Mouse (Mus musculus) left cerebral cortex, adult 8-10 months (tissue): ENCODE data around the gene Gabbr2. TPM values are rescaled to one million over a fixed set of nuclear protein-coding genes. Genes with fewer than 3 reads are reported as not detected.

Experiments used
- DNase-seq, 2 experiments: peaks; one replicate each; pipeline ENCODE4 v3.0.0; 2022; ENCODE audit warnings: low spot score in 2 of 2
- total RNA-seq, 4 experiments: library from RNA; stranded (reverse); gene quantifications; 2 replicates each; pipeline ENCODE4 v1.2.4; 2022

The Gabbr2 gene
- total RNA-seq, result 100 to 1,000 TPM; 198 to 214 (median 210) TPM

DNA sequence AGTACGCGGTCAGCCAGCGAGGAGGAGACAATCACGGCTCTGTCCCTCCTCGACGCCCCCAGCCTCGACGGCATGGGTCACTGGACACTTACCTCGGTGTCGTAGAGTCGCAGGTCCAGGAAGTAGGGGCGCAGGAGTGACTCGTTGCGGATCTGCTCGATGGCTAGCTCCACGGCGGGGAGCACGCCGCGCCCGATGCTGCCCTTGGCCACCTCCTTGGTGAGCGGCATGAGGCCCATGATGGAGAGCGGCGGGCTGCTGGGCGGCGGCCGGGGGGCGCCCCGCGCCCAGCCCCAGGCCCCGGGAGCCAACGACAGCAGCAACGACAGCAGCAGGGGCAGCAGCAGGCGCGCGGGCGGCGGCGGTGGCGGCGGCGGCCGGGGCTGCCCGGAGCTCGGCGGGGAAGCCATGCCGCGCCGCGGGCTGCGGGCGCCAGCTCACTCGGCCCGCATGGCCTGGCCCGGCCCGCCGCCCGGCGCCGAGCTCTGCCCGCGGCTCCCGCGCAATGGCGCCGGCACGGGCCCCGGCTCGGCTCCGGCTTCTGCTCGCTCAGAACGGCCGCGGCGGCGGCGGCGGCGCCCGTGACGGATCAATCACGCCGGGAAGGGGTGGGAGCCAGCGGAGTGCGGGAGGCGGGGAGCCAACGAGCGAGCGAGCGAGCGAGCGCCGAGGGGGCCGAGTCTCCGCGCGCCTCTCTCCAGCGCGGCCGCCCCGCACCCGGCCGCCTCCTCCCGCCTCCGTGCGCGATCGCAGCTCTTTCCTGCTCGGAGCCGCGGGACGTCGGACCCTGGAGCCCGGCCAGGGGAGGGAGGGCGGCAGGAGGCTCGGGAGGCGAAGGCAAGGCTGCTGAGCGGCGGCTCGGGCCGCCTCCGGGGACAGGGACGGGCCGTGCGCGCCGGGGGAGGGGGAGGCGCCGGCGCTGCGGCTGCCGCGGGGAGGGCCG lies at the start of gene Gabbr2:
Gene Gabbr2, minus strand, starts transcription at position 858 of the 943 bp plus-strand sequence.
- peak; percentile 65 to 78 for DNase-seq

DNA sequence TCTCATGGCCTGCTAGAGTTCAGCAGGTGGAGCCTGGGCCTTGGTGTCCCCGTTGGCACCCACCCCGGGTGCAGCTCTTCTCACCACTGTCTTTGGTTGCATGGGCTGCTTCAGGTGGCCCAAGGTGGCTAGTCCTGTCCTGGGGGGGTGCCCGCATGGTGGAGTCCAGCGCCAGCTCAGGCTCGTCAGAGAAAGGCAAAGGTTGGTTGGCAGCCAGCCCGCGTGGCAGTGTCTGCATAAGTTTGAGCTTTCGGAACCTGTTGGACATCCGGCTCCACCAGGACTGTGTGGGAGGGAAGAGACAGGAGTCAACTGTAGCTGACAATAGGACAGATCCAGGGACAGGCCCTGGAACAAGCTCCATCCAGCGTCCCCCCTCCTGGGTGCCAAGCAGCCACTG lies 47.9 kb upstream of the Gabbr2 start:
- no peak for DNase-seq

DNA sequence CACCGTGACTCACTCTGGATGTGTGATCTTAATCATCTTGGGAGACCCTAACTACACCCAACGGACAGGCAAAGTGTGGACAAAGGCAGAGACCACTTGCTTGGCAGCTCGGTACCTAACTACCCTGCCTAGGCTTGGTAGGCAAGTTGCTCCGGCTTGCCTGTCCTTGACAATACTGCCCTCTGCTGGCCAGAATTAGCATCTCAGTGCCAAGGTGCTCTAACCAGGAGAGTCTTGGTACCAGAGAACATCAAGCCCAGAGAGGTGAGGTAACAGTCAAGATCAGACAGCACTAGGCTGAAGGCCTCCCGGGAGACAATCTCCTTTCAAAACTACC lies 45.6 kb upstream of the Gabbr2 start:
- peak in 1 of 2 experiments; percentile 69 for DNase-seq

DNA sequence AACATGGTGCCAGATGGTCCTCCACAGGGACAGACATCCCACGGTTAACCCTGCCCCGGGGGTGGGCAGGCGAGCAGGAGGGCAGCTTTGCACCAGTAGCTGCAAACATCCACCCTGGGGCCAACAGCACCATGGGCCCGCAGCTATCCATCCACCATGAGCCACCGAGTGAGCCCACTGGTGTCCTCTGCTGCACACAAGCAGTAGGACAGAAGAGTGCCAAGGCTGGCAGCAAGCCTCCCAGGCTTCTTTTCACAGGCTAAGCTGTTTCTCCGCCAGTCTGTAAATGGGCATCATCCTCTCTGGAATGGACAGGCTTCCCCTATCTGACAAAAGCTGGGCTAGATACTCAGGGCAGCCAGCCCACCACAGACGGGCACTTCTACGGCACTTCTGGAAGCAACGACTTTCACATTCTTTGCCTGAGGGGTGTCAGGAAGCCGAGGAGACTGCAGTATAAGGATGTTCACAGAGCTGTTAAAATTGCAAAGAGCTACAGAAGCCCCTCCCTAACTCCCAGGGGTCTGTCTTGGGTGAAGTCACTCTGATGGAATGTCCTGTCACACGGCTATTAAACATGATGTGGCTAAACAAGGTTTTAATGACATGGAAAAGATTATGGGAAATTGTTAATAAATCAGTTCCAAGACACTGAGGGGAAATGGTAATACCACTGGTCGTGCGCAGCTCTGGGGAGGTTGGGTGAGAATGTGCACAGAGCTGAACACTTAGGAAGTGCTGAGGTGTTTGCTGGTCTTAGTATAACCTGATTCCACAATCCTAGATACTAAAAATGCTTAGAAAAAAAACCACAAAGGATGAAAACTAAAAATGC lies 45.0 kb upstream of the Gabbr2 start:
- no peak for DNase-seq

DNA sequence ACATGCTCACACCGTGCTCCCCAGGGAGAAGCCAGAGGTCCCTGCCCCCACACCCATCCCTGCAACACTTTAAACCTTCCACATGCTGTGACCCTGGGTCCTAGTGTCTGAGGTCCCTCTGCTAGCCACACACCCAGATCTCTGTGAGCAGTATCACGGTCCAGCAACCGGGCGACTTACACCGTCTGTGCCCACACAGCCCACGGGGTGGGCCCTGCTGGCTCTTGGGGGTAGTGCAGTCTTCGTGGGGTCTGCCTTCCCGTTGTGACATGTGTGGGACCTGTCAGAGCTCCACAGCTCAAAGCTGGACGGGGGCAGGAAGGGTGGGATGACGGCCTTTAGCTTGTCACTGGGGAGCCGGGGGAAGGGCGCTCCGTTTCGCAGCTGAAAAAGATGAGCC lies 43.9 kb upstream of the Gabbr2 start:
- DNase-seq, result no peak

DNA sequence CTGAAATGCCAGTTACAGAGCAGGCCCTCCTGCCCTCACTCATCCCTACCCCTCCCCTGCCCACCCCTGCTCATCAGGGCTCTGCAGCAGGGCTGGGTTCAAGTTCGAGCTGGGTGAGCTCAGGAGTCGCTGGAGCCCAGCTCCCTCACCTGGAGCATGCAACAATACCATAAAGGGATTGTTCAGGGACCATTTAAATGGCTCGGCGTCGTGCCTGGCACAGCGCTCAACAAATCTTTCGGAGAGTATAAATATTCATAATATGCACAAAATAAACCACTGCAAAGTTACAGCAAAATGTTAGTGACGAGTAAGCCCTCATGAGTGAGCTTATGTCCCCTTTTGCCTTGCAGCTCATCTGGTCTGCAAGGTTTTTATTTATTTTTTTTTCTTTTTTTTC lies 40.5 kb upstream of the Gabbr2 start:
- no peak for DNase-seq

DNA sequence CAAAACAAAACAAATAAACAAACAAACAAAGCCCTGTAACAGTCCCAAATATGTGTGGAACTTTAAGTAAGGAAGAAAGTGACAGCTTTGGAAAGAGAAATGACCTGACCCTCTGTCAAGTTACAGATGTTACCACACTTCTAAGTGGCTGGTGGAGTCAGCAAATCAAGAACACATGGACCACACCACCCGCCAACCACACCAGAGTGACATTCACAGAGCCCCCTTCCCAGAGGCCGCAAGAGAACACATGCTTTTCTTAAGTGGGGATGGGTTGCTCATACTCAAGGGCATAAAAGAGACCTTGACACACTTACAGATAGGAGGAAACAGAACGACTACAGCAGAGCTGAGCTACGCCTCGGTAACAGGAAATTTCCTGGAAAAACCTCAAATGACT lies 37.1 kb upstream of the Gabbr2 start:
- DNase-seq, result no peak

DNA sequence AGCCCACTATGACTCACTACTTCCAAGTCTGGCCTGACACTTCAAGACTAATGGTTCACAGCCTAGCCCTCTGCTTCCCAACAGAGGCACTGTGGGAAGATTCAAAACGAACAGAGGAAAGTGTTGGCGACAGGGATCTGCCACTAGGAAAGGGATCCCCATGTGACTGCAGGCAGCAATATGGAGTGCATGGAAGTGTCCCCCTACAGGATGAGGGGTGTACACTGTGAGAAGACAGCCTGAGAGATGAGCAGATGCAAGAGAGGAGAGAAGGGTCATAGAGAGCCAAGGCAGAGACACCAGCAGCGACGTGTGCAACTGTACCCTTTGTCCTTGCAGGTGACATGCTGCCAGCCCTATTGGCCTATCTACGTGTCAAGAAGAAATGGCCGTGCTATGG lies 32.3 kb upstream of the Gabbr2 start:
- no peak for DNase-seq

DNA sequence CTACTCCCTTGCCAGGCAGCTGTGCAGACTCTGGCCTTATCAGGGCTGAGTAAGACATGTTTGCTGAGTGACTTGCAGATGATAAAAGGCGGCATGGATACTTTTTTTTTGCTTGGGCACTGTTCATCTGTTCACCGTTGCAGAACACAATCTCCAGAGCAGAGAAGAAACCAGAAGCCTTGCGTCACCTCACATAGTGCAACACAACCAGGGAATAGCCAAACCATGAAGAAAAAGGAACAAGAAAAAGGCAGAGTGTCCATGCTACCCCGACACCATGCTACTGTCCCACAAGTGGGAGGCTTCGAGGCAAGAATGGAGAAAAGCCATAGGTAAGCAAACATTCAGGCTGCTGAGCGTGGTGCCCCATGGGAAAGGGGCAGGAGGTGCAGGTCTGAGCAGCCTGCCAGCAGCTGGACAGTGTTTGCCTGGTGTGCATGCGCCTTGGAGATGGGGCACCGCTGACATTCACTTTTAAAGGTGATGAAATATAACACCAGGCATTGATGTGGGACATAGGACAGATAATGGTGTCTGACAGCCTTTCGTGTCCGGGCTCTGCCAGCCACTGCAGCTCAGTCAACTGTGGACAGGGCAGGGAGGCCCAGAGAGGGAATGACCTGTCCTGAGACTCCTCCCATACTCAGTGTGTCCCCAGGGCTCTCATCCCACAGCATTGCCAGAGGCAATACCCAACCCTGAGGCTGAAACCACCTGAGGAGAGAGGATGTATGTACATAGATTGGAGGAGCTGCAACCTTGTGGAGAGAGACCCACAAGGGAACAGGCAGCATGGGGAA lies 31.3 kb upstream of the Gabbr2 start:
- DNase-seq, result no peak

DNA sequence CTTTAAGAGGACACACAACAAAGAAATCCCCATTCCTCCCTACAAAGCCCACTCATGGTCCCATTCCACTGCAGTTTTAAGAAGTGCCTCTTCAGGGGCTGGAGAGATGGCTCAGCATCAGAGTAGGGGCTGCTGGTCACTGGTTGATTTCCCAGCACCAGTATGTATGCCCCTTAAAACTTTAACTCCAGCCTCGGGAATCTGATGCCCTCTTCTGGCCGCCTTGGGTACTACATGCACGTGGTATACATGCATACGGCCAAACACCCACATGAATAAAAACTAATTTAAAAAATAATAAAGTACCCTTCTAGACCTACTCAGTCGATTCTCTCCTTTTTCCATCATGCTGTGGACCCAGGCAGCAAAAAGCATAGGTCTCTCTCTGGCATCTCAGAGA lies 28.9 kb upstream of the Gabbr2 start:
- peak in 1 of 2 experiments; percentile 67 for DNase-seq

DNA sequence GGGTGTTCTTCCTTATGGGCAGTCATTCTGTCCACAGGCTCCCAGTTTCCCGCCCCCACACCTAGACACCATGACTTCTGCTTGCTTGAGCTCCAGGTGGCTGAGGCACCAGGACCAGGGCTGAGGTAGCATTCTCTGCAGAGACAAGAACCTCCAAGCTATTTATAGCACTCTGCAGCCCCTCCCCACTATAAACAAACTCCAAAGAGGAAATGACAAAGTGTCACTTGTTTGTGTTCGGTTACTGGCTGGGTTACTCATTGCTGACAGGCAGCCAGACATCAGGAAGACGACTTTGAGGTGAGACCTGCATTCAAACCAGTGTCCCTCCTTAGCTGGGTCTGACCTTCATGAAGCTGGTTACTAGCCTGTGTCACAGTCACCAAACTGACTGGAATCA lies 23.5 kb upstream of the Gabbr2 start:
- no peak for DNase-seq

DNA sequence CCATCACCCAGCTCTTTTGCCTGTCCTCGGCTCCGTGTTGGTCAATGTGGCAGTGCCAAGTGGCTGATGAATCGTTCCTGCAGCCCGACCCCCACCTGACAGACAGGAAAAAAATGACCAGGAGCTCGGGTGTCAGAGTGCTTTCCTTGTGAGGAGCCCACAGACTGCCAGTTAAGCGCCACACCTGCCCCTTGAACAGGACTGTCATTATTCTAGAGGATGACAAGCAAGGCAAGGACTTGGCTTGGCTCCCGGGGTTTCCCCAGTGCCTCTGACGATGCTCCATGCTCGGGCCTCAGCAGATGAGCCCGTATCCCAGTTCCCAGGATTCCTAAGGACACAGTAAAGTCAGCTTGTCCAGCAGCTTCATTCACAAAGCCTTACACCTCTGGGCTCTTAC lies 20.8 kb upstream of the Gabbr2 start:
- no peak for DNase-seq

DNA sequence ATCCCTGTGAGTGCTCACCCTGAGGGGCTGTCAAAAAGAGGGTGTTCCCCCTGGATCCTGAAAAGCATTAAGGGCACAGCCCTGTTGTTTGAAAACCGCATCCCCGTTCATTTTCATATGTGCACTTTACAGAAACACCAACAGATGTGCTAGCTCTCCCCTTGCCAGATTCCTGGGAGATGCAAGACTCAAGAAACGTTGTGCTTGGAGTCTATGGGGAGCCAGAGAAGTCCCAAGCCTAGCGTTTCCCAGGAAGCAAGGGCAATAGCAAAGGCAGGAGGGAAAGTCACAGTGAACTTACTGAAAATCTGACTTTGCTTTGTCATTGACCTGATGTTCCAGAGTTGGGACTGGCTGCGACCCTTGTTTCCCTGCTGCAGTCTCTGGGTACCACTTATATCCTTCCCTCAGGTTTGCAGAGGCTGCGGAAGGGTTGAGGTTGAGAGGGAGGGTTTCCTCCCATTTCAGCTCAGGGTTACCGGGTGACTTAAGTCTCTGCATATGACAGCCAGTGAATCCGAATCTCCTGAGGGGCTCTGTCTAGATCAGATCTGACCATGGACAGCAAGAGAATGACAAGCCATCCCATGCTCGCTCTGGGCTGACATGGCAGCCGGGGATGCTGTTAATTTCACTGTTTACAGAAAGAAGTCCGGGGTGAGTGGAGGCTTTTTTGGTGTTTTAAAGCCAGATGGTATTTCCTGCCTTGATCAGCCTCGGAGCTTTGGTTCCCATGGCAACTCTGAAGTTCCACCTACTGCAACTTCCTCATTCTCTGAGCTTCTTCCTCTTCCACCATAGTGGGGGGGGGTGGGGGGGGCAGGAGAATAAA lies 18.9 kb upstream of the Gabbr2 start:
- peak in 1 of 2 experiments; percentile 49 for DNase-seq

DNA sequence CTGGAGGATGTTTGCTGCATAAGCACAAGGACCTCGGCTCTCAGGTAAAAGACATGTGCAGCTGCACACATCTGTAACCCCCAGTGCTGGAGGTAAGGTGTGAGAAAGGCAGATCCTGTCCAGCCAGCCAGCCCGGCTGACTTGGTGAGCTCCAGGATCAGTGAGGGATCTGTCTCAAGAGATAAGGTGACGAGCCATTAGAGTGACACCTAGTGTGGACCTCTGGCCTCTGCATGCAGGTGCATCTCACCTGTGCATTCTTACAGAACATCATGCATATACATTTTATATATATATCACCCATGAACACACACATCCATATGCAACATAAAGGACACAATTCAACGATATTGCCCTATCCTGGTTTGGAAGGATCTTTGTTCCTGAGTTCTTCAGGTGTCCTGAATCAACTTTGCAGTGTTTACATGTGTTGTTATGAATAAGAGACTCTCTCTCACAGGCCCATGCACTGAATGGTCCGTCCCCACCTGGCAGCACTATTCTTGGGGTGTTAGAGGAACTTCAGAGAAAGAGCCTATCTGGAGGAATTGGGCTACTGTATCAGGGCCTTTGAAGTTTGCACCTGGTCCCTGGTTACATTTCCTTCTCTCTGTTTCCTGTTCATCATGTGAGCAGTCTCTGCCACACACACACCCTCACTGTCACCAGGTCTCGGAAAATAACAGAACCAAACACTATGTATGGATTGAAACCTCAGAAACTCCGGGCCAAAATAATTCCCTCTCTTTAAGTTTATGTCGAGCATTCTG lies 9.1 kb upstream of the Gabbr2 start:
- DNase-seq, result no peak

DNA sequence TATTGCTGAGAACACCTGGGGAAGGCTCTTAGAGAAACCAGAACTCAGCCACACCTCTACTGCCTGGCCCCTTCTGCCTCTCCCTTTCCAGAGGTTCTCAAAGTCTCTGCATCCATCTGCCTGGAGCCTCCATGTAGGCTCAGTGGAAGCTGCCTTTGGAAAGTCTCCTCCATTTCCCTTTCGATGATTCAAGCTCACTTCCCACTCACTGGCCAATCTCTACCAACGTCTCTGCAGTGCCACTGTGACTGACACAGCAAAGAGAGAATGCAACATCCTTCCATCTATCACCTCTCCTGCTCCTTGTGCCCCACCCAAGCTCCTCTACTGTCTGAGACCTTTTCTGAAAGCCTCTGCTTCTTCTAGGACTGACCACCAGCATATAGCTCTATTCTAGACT lies 6.3 kb upstream of the Gabbr2 start:
- no peak for DNase-seq

DNA sequence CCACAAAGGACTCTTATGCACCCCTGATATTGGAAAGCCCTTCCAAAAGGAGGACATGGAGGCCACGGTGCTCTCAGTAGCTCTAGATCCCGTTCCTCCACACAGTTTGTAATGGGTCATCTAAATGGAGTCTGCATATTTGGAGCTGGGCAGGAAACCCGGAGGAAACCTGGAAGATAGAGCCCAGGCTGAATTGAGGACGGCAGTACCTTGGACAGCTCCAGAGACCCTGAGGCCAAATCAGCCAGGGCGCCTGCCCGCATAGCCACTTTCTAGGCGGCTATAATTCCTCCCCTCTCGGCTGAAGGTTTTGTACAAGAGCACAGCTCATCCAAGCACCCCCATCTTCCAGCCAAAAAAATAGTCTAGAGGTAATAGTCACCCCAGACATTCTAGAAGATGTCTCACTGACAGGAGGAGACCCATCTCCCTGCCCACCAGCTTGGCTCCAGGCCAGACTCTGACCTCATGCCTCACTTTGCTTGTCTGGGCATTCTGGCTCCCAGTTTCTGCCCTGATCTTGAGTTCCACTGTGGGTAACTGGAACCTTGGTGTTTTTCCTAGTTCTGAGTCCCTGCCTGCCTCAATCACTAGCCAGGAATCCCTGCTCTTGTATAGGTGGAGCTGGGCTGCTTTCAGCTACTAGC lies 1.3 kb upstream of the Gabbr2 start:
- DNase-seq, result no peak

DNA sequence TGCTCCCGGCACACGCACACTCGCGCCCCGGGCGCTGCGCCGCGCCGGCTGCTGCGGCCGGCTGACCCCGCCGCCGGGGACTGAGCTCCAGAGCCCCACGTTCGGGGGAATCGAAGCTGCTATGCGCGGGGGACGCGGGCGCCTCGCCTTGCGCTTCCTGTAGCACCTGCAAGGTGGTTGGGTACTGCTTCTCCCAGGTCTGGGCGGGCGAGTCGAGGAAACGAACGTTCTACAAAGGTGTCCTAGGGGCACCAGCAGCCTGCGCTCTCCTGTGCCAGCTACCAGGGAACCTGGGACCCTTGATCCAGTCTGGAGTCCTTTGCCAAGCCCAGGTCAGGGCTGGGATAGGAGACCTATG lies 265 bp upstream of the Gabbr2 start:
- no peak for DNase-seq

DNA sequence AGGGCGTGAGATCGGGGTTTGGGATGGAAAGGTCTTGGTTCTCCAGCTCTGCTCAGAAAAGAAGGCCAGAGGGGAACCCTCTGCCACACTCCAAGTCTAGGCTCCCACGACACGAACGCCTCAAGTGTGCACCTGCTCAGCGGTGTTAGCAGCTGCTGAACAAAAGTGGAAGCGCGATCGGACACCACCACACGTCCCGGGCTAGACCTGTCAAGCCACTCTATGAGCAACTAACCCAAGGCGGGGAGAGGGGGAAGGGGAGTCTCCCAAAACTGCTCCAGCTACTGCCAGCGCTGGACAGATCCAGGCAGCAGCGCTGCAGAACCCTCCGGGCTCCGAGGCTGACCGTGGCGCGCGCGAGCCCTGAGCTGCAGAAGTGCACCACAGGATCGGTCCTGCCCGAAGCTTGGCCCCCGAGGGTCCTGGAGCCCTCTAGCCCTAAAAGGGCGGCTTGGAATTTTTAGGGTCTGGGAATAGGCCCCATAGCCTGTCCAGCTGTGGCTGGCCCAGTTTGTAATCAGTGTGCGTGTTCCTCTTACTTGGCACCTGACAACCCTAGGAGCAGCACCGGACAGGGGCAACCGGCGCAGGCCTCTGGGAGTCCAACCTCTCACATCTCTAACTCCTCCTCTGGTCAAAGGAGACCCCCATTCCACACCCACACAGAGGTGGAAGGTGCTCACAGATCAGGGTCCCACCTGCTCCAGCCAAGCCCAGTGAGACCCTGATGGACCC lies 1.2 kb downstream of the Gabbr2 start:
- peak in 1 of 2 experiments; percentile 36 for DNase-seq

DNA sequence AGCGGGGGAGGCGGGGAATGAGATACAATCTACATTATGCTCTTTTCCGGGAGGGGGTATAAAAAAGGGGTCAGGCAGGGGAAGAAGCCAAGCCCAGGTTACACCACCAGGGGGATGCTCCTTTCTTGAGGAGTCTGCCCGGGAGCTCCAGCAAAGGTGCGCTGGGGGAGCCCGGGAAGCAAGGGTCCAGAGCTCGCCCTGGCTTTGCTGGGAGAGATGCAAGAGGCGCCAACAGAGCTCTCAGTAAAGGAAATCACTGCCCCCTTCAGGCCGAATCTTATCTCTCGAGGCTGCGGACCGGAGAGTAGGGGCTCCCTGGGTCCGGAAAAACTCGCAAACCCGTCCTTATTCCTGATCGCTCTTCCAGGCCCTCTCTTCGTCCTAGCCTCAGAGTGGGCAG lies 1.8 kb downstream of the Gabbr2 start:
- DNase-seq, result peak; percentile 61 to 64
